Mouse (Mus musculus) testis, postnatal 14 days (tissue): ENCODE data around the gene Mageb3.
"Not testable (repeated sequence)": the region's sequence is repeated elsewhere in the genome, so short reads cannot be mapped to it uniquely, and the experiment has no call there.

Experiments used
- DNase-seq: peaks from one replicate; pipeline ENCODE4 v3.0.0; 2021; ENCODE audit warnings: low spot score

Mageb3 gene

GRCm38 (mm10) chr2:121955765-121956223 is at the start of gene Mageb3, which contains the start of gene Ctdspl2:
Gene Mageb3, minus strand, starts transcription at chr2:121956092.
Gene Ctdspl2, plus strand, starts transcription at chr2:121956001.
- DNase-seq: peak; percentile 95

DNA sequence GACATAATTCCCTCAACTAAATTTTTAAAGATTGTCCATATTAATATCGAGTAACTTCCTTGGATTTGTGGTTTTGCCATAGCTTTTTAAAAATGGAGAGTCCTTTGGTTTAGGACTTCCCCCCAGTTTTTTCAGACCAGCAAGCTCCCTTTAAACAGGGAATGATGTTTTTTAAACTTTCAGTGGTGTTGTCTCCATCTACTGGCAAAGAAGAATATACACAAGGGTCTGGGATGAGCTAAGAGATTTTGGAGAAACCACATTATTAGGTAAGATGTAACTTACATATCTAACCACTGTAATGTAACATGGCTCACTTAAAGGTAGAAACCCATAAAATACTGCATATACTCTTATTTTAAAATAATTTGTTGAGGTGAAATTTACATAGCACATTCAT is 39.8 kb upstream of the Mageb3 start:
- no peak for DNase-seq

GRCm38 (mm10) chr2:121957216-121957792 is 1.4 kb upstream of the Mageb3 start:
- no peak for DNase-seq

GRCm38 (mm10) chr2:121956224-121957018 is 529 bp upstream of the Mageb3 start:
- peak; percentile 95 for DNase-seq

- no peak for DNase-seq
Observed at GRCm38 (mm10) chr2:121954971-121955656, 778 bp downstream of the Mageb3 start.

GRCm38 (mm10) chr2:121943364-121943763 is 12.5 kb downstream of the Mageb3 start:
- no peak for DNase-seq

DNA sequence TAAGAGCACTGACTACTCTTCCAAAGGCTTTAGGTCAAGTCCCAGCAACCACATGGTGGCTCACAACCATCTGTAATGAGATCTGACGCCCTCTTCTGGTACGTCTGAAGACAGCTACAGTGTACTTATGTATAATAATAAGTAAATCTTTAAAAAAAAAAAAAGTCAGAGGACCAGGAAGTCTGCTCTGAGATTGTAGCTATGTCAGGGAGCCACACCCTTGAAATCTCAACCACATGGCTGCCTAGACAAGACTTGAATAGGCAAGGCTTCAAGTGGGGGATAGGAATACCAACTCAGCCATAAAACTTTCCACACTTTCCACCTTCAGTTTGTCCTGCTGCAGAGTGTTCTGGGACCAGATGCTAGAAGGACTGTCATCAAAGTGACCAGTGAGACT is 18.3 kb downstream of the Mageb3 start:
- not testable (repeated sequence) for DNase-seq

DNA sequence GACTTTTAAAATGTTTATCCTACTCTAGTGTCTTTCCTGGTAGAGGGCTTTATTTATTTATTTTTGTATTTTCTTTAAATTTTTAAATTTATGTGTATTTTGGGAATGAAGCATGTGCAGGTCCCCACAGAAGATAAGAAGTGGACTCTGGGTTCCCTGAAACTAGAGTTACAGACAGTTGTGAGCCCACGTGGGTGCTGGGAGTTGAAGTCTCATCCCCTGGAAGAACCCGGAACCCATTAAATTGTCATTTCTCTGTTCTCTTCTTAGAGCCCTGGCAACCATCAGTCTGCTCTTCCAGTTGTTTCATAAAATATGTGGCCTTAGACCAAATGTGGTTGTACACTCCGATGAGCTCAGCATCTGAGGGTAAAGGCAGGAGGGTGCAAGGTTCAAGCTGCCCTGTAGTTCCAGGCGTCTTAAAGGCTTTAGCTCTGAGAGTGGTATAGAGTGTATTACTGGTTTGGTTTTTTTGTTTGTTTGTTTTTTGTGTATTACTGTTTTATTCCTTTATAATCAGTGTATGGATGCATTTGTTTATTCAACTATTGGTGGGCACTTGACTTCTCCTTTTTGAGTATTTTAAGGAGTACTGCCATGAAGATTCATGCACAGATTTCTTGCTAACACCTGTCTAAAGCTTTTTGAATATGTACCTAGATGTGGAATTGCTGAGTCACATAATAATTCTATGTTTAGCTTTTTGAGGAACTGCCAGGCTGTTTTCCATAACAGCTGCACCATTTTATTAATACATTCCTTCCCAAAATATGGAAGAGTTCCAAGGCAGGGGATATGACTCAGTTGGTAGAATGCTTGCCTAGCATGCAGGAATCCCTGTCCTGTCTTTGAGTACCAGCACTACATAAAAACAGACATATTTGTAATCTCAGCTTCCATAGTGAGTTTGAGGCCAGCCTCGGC is 39.6 kb downstream of the Mageb3 start:
- DNase-seq: no peak

- DNase-seq: no peak
Observed at GRCm38 (mm10) chr2:121909975-121910374, 45.9 kb downstream of the Mageb3 start.
